ENCODE assay signal across 8 mouse cellular contexts in the genomic region with DNA sequence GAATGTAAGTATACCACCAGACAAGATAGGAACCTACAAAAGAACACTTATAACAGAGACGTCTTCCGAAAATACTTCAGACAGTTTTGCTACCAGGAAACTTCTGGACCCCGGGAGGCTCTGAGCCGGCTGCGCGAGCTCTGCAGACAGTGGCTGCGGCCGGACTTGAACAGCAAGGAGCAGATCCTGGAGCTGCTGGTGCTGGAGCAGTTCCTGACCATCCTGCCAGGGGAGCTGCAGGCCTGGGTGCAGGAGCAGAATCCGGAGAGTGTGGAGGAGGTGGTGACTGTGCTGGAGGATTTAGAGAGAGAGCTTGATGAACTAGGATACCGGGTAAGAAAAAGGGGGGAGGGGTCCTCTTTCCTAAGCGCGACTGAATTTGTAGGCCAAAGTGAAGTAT. TPM values are rescaled to one million over a fixed set of nuclear protein-coding genes. Genes with fewer than 3 reads are reported as not detected.
DNase-seq lines count a peak whose midpoint lies in the region; ATAC-seq and TF ChIP-seq lines count a peak whose summit lies in the region.

No protein-coding gene starts in this region.

- ATAC-seq in hindbrain, postnatal 0 days = no peak
- no peak for ATAC-seq in megakaryocyte-erythroid progenitor cell, adult 5-6 weeks (replicated peaks; ENCODE audit: low FRiP score, low TSS enrichment, poor library complexity, severe bottlenecking)
- no peak for ATAC-seq in CD4-positive, CD25-positive, alpha-beta regulatory T cell, adult 4 months

- no peak overlapping the region for H3K27ac ChIP-seq in hindbrain, postnatal 0 days

- DNase-seq in adrenal gland, adult (ENCODE audit: inconsistent age in 2 of 2, low spot score in 1 of 2) = peak; percentile 21 to 61
- no peak for DNase-seq in adrenal gland, adult 8-10 months
- DNase-seq in ovary, postnatal 36 days (ENCODE audit: low spot score) = peak; percentile 10
- no peak for DNase-seq in ovary, postnatal 14 days (ENCODE audit: low spot score)
- DNase-seq in hindbrain, postnatal 0 days (ENCODE audit: low spot score) = no peak
- DNase-seq in neural tube, embryonic 10.5 days (ENCODE audit: extremely low spot score, low spot score) = peak; percentile 15

- TF ChIP-seq CTCF in hindbrain, postnatal 0 days (IDR thresholded peaks at IDR 0.05; ENCODE audit: low read depth) = no peak

- peak overlapping the region; percentile 73 for H3K4me2 ChIP-seq in hindbrain, postnatal 0 days (ENCODE audit: low read depth, low read length)

- H3K9ac ChIP-seq in hindbrain, postnatal 0 days (replicated peaks; ENCODE audit: low read length) = peak overlapping the region; percentile 84; the same call in 1 of the 2 replicates

- peaks cover 1% of the 10 kb centered on the region; the same call in 1 of the 2 replicates for H3K36me3 ChIP-seq in hindbrain, postnatal 0 days (ENCODE audit: insufficient read depth, low read length)

- H3K9me3 ChIP-seq in hindbrain, postnatal 0 days (ENCODE audit: low read length) = no peaks in the 10 kb centered on the region

- H3K27me3 ChIP-seq in hindbrain, postnatal 0 days (ENCODE audit: insufficient read depth, low read length) = no peaks in the 10 kb centered on the region

- peaks cover 8% of the 10 kb centered on the region; the same call in 1 of the 2 replicates for H3K4me1 ChIP-seq in hindbrain, postnatal 0 days (ENCODE audit: insufficient read depth, low read length)

- 64% methylated on average over 12 of the region's 12 CpGs for WGBS in hindbrain, postnatal 0 days

- peak overlapping the region; percentile 85 for H3K4me3 ChIP-seq in hindbrain, postnatal 0 days (ENCODE audit: low read length)

RNA-seq across cellular contexts. Expression of a gene that starts 1.1 kb away (rescaled TPM):
- 10 to 100 TPM in 3 of 4 experiments, 1 to 10 TPM in 1; 9.6 to 12.8 (median 11.1) TPM for total RNA-seq in adrenal gland, adult 8-10 months (2022)
- total RNA-seq in hindbrain, postnatal 0 days (2014; rRNA removed) = 4.0 and 5.3 TPM in 2 replicates
- polyA plus RNA-seq in hindbrain, postnatal 0 days (2015; fragmentation: Nextera tagmentation; extraction: Ambion mirVana) = 7.7 and 8.1 TPM in 2 replicates
- 8.5 and 11.1 TPM in 2 replicates for total RNA-seq in megakaryocyte-erythroid progenitor cell, adult 5-6 weeks (2014; fragmentation: Nextera tagmentation)
- total RNA-seq in megakaryocyte-erythroid progenitor cell, adult 5-6 weeks (2017) = 11.0 and 20.0 TPM in 2 replicates
- polyA plus RNA-seq in CD4-positive, CD25-positive, alpha-beta regulatory T cell, adult 4 months (2017; shearing (Covaris generic)) = 10 to 100 TPM in 1 of 2 experiments, 1 to 10 TPM in 1; 7.7 to 10.6 TPM

RNA-seq across cellular contexts. Expression of a gene that starts 17.0 kb away (rescaled TPM):
- not detected for total RNA-seq in adrenal gland, adult 8-10 months (2022)
- not detected in 2 replicates for total RNA-seq in hindbrain, postnatal 0 days (2014; rRNA removed)
- not detected in 2 replicates for polyA plus RNA-seq in hindbrain, postnatal 0 days (2015; fragmentation: Nextera tagmentation; extraction: Ambion mirVana)
- not detected in 2 replicates for total RNA-seq in megakaryocyte-erythroid progenitor cell, adult 5-6 weeks (2014; fragmentation: Nextera tagmentation)
- total RNA-seq in megakaryocyte-erythroid progenitor cell, adult 5-6 weeks (2017) = not detected in 2 replicates
- not detected for polyA plus RNA-seq in CD4-positive, CD25-positive, alpha-beta regulatory T cell, adult 4 months (2017; shearing (Covaris generic))

RNA-seq across cellular contexts. Expression of a gene that starts 38.8 kb away (rescaled TPM):
- total RNA-seq in adrenal gland, adult 8-10 months (2022) = 10 to 100 TPM; 55.7 to 74.1 (median 68.0) TPM
- total RNA-seq in hindbrain, postnatal 0 days (2014; rRNA removed) = 36.4 and 47.1 TPM in 2 replicates
- 45.9 and 48.2 TPM in 2 replicates for polyA plus RNA-seq in hindbrain, postnatal 0 days (2015; fragmentation: Nextera tagmentation; extraction: Ambion mirVana)
- 45.1 and 49.1 TPM in 2 replicates for total RNA-seq in megakaryocyte-erythroid progenitor cell, adult 5-6 weeks (2014; fragmentation: Nextera tagmentation)
- 28.8 and 32.3 TPM in 2 replicates for total RNA-seq in megakaryocyte-erythroid progenitor cell, adult 5-6 weeks (2017)
- polyA plus RNA-seq in CD4-positive, CD25-positive, alpha-beta regulatory T cell, adult 4 months (2017; shearing (Covaris generic)) = 10 to 100 TPM; 31.1 to 45.5 TPM

RNA-seq across cellular contexts. Expression of a gene that starts 51.8 kb away (rescaled TPM):
- not detected for total RNA-seq in adrenal gland, adult 8-10 months (2022)
- 0.32 and 0.84 TPM in 2 replicates for total RNA-seq in hindbrain, postnatal 0 days (2014; rRNA removed)
- 0.59 and 0.61 TPM in 2 replicates for polyA plus RNA-seq in hindbrain, postnatal 0 days (2015; fragmentation: Nextera tagmentation; extraction: Ambion mirVana)
- not detected in 2 replicates for total RNA-seq in megakaryocyte-erythroid progenitor cell, adult 5-6 weeks (2014; fragmentation: Nextera tagmentation)
- not detected in 2 replicates for total RNA-seq in megakaryocyte-erythroid progenitor cell, adult 5-6 weeks (2017)
- not detected for polyA plus RNA-seq in CD4-positive, CD25-positive, alpha-beta regulatory T cell, adult 4 months (2017; shearing (Covaris generic))

Comparison
In these comparisons a context has a peak if more than half of its experiments do, and no peak if none do; other contexts are left out.
1. DNase-seq: peak in adrenal gland, adult (2 of 2), ovary, postnatal 36 days (single experiment) and neural tube, embryonic 10.5 days (single experiment); none in adrenal gland, adult 8-10 months (single experiment), ovary, postnatal 14 days (single experiment) and hindbrain, postnatal 0 days (single experiment).